Mouse (Mus musculus) cerebellum, adult 9-10 months (tissue): ENCODE measurements at regions not wholly inside any gene's neighbourhood (a gene's known extent, or its start where the extent isn't known, plus 50 kb on each side); places are given as distances from the start of the nearest gene placed in this dataset.

Source experiments
- DNase-seq: peaks from one replicate; pipeline ENCODE4 v3.0.0; 2022

GRCm38 (mm10) chr1:77300806-77301205 lies 214.1 kb downstream of the Epha4 start:
- no peak for DNase-seq

DNA sequence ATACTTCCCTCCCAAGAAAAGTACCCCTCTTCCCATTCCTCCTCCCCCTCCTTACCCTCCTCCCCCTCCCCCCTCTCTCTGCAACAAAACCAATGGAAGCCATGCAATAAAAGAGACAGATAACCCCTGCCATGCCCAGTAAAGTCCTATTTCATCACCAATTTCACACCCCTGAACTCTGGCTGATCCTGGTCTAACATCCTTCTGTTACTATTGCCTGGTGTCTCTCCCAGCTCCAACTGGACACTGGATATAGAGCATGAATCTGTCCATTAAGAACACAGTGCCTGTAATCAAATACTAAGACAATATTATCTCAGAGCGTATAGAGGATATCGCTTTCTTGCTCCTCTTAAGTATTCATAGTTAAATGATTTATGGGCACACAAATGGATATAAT lies 210.1 kb downstream of the Epha4 start:
- DNase-seq: no peak

- no peak for DNase-seq
These were observed 207.1 kb downstream of the Epha4 start for GRCm38 (mm10) chr1:77307745-77308144.

DNA sequence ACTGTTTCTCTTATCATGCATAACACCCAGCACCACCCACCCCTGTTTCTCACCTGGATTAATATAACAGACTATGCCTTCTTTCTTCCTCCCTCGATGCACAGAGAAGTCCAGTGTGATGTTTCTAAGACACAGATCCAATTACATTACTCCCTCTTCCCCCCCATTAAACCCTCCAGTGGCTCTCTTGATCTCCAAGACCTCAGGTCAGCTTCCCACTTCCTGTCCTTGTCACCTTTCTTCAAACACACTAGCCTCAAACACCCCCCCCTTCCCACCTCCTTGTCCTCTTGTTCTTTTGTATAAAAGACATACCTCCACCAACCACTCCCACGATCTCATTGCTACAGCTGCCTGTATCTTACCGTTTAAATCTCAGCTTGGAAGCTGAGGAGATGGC lies 201.8 kb downstream of the Epha4 start:
- no peak for DNase-seq

- no peak for DNase-seq
These were observed 199.5 kb downstream of the Epha4 start for GRCm38 (mm10) chr1:77315347-77315746.

DNA sequence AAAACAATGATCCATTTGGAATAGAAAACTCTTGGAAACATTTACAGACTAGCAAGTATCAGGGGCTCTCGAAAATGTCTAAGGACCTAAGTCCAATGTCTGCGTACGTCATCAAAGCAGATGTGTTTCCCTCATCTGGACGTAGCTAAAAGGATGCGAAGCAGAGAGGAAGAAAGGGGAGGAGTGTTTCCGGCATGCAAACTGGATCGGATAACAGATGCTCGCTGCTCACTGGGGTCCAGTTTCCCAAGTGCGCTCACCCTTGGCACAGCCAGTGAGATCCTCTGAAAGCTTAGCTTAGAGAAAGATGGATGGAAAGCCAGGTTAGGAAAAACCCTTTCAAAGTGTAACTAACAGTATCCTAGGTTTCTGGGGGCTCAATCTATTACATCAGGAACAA lies 198.7 kb downstream of the Epha4 start:
- DNase-seq: no peak
